Mouse (Mus musculus): Measurements from ENCODE around the gene Elovl2. TPM values are rescaled to one million over a fixed set of nuclear protein-coding genes. Genes with fewer than 3 reads are reported as not detected.
"Not testable (repeated sequence)": the region's sequence is repeated elsewhere in the genome, so short reads cannot be mapped to it uniquely, and the experiment has no call there.

Gene Elovl2
- 10 to 100 TPM; 35.2 to 37.2 TPM for total RNA-seq (2021)
- long read RNA-seq, experiment 1, transcript Elovl2-201 (8 exons, 3,840 nt): major isoform, 56 of 69 reads
- long read RNA-seq, experiment 1, partial matches to known transcripts: 5 of 69 reads
- long read RNA-seq, experiment 1, other reads (novel, unspliced or antisense): 7 of 69 reads
- long read RNA-seq, experiment 2, transcript Elovl2-201 (8 exons, 3,840 nt): major isoform, 63 of 77 reads
- long read RNA-seq, experiment 2, partial matches to known transcripts: 6 of 77 reads
- long read RNA-seq, experiment 2, other reads (novel, unspliced or antisense): 7 of 77 reads

GRCm38 (mm10) chr13:41220304-41220834, at the start of gene Elovl2:
TSS of gene Elovl2 (minus strand) at chr13:41220405.
- DNase-seq (ENCODE audit: low spot score in 2 of 2): peak; percentile 59 to 65
- intact Hi-C loops (cut with DNase I): no loop called here

DNA sequence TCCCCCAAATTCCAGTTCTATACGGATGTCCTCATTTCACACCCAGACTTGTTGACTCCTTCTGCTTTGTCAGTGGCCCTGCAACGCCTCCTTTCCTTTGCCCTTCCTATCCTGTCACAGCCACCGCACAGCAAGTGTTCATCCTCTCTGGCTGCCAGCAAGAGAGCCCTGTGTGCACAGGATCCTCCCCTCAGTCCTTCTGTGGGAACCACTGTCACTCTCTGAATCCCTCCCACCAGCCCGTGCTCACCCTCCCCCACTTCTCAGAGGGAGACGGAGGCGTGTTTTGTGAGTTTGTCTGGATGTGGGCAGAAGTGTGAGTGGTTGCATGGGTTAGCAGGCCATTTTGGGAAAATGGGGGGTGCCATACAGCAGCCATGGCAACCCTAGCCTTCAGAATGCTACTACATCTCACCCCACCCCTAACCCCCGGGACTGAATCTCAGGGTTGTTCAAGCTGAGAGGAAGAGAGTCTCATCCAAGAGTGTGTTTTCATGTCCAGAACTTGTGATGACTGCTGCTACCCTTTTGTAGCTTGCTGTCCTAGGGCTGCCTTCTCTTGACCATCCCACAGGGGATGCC, 47.7 kb upstream of the Elovl2 start:
- intact Hi-C loops (cut with DNase I): no loop called here
- DNase-seq (ENCODE audit: low spot score in 2 of 2): peak; percentile 42 to 60

DNA sequence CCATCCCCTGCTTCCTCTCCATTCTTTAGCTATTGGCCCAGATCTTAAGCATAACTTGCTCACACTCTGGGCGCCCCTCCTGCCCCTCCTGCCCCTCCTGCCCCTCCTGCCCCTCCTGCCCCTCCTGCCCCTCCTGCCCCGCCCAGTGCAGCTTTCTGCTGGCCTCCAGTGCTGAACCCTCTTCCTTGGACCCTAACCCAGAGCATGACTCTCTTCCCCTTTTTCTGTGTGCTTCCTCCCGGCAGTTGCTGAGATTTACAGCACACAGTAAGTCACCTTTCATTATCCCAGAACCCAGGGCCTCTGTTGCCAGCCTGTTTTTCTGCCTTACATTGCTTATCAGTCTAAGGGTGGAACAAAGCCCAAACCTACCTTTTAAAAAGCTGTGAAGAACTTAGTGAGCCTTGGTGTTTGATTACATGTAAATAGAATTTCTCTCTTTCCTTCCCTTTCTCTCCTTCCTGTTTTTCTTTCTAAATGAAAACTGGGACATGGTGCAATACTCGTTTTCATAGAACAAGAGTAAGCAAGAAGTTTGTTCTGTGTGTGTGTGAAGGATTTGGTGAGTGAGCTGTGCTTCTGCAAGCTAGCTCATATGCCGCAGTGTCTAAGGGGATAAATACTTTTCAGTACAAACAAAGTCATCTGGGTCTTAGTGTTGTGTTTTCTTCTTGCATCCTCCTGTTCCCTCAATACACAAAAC, 43.2 kb upstream of the Elovl2 start:
- intact Hi-C loops (cut with DNase I): no loop called here
- no peak for DNase-seq (ENCODE audit: low spot score in 2 of 2)

- DNase-seq (ENCODE audit: low spot score in 2 of 2); intact Hi-C loops (cut with DNase I): not testable (repeated sequence)
Measured at GRCm38 (mm10) chr13:41261617-41262016, 41.4 kb upstream of the Elovl2 start.

DNA sequence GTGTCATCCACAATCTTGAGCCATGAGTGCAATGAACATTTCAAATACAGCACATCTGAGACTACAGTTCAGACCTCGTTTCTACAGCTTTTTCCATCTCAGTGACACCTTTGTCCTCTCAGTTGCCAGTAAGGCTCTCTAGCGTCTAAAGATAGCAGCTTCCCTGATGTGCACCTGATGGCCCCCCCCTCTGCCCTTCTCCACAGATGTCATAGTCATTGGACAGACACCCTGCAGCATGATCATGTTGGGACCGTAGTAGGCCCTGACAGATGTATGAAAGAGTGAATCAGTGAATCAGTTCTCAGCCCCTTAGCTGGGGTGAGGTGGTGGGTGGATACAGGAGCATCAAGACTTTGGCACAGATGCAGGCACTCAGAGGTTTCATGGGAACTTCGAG, 37.6 kb upstream of the Elovl2 start:
- intact Hi-C loops (cut with DNase I): no loop called here
- no peak for DNase-seq (ENCODE audit: low spot score in 2 of 2)

DNA sequence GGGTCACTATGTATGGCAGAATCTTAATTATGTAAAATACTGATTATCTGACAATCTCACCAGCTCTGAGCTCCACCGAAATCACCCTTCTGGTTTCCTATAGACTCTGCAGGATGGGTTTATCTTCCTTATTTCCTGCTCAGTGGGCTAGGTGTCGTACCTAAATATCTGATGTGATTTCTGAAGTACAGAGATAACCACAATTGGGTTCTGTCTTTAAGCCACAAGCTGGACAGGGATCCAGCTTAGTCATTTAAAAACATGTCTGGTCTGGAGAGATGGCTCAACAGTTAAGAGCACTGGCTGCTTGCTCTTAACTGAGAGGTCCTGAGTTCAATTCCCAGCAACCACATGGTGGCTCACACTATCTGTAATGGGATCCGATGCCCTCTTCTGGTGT, 36.8 kb upstream of the Elovl2 start:
- DNase-seq (ENCODE audit: low spot score in 2 of 2): no peak
- intact Hi-C loops (cut with DNase I): no loop called here

DNA sequence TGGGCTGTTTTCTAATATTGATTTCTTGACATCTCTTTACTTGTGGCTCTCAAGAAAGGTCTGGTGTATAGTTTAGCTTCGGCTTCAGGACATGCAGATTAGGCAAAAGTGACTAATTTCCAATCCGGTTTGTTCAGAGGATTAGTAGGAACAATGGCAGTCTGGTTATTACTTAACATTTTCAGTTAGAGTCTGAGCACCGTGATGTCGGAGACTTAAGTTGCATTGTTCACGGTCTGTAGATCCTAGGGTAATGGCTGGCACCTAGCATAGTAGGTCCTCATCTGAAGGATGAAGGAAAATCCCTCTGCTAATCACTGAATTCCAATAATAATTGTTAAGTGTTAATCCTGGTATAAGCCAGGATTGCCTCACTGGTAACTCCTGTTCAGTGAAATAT, 35.9 kb upstream of the Elovl2 start:
- DNase-seq (ENCODE audit: low spot score in 2 of 2): no peak
- intact Hi-C loops (cut with DNase I): no loop called here

GRCm38 (mm10) chr13:41252736-41253135, 32.5 kb upstream of the Elovl2 start:
- DNase-seq (ENCODE audit: low spot score in 2 of 2): no peak
- intact Hi-C loops (cut with DNase I): no loop called here

GRCm38 (mm10) chr13:41252141-41252540, 31.9 kb upstream of the Elovl2 start:
- DNase-seq (ENCODE audit: low spot score in 2 of 2): no peak
- intact Hi-C loops (cut with DNase I): no loop called here

- DNase-seq (ENCODE audit: low spot score in 2 of 2): no peak
- intact Hi-C loops (cut with DNase I): no loop called here
Measured at GRCm38 (mm10) chr13:41251667-41252066, 31.5 kb upstream of the Elovl2 start.

GRCm38 (mm10) chr13:41251232-41251631, 31.0 kb upstream of the Elovl2 start:
- DNase-seq (ENCODE audit: low spot score in 2 of 2); intact Hi-C loops (cut with DNase I): not testable (repeated sequence)

DNA sequence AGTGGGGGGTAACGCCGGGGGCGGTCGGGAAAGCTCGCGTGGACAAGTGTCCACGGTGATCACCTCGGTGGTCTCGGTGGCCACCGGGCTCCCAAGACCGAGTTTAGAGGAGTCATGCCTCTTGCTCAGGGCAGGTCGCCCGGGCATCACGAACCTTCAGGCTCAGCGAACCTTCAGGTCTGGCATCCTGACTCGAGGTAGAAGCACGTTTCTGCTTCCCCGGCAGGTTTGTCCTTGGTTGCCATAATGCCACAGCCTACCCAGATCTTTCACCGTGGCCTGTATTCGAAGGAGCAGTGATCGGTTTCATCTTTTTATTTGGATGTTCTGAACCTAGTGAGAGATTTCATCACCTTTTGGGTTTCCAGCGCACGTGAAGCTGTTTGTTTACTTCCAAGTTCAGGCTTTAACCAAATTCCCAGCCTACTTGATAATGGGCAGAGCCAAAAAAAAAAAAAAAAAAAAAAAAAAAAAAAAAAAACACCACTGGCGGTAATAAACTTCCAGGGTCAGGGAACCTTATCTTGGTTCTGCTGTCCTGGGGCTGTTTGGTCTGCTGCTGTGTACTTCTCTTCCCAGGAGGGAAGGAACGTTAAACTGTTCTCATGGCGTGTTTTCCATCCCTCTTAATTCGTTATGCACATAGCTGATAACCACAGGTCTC, 30.2 kb upstream of the Elovl2 start:
- intact Hi-C loops (cut with DNase I): no loop called here
- DNase-seq (ENCODE audit: low spot score in 2 of 2): no peak

DNA sequence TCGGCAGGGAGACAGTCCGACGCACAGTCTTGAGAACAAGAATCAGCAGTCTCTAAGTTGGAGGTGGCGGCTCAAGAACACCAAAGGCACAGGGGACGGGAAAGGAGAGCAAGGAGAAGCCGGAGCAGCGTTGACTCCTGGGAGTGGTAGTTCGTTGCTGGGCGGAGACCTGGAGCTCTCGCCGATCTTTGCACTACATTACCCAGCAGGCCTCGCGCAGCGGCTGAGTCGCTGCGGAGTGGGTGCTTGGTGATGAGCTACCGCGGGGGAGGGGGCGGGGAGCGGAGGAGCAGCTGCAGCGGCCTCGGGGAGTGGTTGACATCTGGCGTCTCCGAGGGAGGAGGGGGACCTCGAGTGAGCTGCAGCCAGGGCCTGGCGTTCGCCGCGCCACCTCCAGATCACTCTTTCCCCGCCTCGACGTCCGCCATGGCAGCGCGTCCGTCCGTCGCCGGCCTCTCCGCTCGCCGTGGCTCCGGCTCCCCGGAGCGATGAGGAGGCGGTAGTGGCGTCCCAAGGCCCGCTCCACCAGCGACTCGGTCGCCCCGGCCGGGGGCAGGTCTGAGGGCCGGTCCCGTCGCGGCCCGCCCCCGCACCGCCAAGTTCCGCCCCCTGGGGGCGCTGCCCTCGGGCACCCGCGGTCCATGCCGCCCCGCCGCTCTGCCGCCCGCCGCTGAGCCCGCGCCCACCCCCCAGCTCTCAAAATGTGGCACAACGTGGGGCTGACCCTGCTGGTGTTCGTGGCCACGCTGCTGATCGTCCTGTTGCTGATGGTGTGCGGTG, 29.5 kb upstream of the Elovl2 start, which contains the start of gene Smim13:
Smim13 (plus strand) TSS at position 307 of the 780 bp plus-strand sequence.
- intact Hi-C loops (cut with DNase I): no loop called here
- peak; percentile 93 to 97 for DNase-seq (ENCODE audit: low spot score in 2 of 2)

DNA sequence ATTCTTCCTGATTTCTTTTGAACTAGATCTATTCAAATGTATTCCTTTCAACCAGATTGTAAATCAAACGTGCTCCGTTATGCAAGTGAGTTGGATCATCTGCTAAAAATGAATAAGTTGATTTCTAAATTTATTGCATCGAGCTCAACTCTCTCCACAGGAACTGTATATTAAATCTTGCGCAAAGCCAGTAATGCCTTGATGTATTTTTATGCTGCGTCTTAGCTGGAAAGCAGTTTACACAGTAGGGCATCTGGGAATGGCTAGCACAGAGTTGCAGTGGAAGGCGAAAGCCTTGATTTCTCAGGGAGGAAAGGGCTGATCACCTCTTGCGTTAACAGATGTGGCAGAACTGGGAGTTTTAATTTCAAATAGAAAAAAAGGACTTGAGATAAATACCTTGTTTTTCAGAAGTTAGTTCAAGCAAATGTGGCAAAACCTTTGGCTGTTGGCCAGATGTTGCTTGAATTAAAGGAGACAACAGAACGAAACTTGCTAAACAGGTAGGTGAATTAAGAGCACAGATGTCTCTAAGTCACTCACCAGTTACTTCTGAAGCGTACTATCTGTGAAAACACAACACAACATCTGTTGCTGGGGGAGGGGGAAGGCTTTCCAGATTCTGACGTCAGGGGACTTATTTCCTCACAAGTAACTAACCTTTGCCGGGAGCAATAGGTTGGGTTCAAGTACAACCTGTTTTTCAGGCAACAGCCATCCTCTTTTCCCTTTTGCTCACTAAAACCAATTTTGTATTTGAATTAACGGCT, 28.7 kb upstream of the Elovl2 start:
- intact Hi-C loops (cut with DNase I): no loop called here
- DNase-seq (ENCODE audit: low spot score in 2 of 2): peak; percentile 30 to 57

GRCm38 (mm10) chr13:41244306-41244830, 24.2 kb upstream of the Elovl2 start:
- intact Hi-C loops (cut with DNase I): no loop called here
- no peak for DNase-seq (ENCODE audit: low spot score in 2 of 2)

GRCm38 (mm10) chr13:41241557-41241956, 21.4 kb upstream of the Elovl2 start:
- intact Hi-C loops (cut with DNase I): no loop called here

GRCm38 (mm10) chr13:41238805-41239130, 18.6 kb upstream of the Elovl2 start:
- intact Hi-C loops (cut with DNase I): loop anchor here (5.0 to 10.0 kb wide), 4 partner anchors 151 to 456 kb away; partner anchors contain the start of gene Tmem14c
- peak; percentile 44 to 72 for DNase-seq (ENCODE audit: low spot score in 2 of 2)

More at GRCm38 (mm10) chr13:41241557-41241956, 21.4 kb upstream of the Elovl2 start:
- no peak for DNase-seq (ENCODE audit: low spot score in 2 of 2)

Data from left cerebral cortex, postnatal 14 days (tissue).